Mouse (Mus musculus): Measurements from ENCODE around the gene Atp9a. TPM values are rescaled to one million over a fixed set of nuclear protein-coding genes. Genes with fewer than 3 reads are reported as not detected.

The Atp9a gene
- polyA plus RNA-seq, 1 experiment from 2014 or later: 143 TPM

DNA sequence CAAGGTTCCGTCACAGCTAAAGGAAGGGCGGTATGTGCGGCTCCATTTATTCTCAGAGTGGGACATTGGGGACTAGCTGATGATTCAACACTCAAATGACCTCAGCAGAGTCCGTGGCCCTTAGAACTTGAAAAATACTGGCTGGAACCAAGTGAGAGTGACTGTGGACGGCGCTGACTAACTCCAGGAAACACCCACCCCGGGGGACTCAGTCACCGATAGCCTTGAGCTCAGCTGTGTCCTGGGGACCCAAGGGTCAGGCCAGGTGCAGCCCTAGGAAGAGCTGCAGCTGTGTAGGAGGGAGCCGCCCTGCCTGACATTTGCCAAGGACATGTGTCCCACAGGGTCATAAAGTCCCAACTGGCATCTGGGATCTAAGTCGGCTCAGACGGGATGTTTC is 83.7 kb downstream of the Atp9a start:
- Histone ChIP-seq H3K4me2 (no peak overlapping the region), H3K27ac (replicated peaks) (no peak overlapping the region), H3K9me3 (replicated peaks) (no peaks in the 10 kb centered on the region), H3K4me3 (replicated peaks) (no peak overlapping the region), H3K9ac (replicated peaks) (no peak overlapping the region), H3K4me1 (peaks cover 6% of the 10 kb centered on the region; the same call in 1 of the 2 replicates), H3K27me3 (replicated peaks) (no peaks in the 10 kb centered on the region), H3K36me3 (peaks cover 33% of the 10 kb centered on the region)
- WGBS: 85% methylated on average over 11 of the region's 11 CpGs
- no peak for ATAC-seq (ENCODE audit: low FRiP score)

DNA sequence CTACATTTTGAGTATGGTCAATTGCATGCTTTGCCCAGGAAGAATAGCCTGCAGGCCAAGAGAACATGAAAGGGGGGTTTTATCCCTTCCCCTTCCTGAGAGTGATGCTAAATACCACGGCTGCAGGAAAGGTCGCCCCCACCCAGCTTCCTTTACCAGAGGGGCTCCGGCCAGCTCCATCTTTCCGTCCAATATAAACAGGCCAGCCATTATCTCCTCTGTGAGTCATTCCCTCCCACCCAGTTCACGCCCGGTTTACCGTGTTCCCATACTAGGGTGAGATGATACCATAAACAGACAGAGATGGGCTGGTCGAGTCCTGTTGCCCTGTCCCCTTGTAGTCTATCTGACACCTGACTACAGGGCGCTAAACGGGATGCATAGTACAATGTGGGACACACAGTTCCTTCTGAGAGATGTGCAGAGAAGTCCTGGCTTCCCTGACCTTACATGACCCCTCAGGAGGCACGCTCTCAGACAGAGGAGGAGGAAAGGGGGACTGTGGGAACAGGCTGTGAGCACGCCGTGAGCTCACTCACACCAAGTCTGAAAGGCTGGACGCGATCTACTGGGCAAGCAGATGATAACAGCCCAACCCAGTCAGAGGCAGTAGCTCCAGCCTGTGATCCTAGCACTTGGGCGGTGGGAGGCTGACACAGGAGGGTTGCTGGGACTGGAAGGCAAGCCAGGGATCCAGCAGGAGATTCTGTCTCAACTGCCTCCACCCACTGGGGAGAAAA is 85.5 kb downstream of the Atp9a start:
- WGBS: 78% methylated on average over 16 of the region's 16 CpGs
- Histone ChIP-seq H3K27ac (replicated peaks) (no peak overlapping the region), H3K4me2 (no peak overlapping the region), H3K36me3 (peaks cover 46% of the 10 kb centered on the region), H3K9ac (replicated peaks) (no peak overlapping the region), H3K9me3 (replicated peaks) (no peaks in the 10 kb centered on the region), H3K4me1 (peaks cover 6% of the 10 kb centered on the region; the same call in 1 of the 2 replicates), H3K4me3 (replicated peaks) (no peak overlapping the region), H3K27me3 (replicated peaks) (no peaks in the 10 kb centered on the region)
- no peak for ATAC-seq (ENCODE audit: low FRiP score)

DNA sequence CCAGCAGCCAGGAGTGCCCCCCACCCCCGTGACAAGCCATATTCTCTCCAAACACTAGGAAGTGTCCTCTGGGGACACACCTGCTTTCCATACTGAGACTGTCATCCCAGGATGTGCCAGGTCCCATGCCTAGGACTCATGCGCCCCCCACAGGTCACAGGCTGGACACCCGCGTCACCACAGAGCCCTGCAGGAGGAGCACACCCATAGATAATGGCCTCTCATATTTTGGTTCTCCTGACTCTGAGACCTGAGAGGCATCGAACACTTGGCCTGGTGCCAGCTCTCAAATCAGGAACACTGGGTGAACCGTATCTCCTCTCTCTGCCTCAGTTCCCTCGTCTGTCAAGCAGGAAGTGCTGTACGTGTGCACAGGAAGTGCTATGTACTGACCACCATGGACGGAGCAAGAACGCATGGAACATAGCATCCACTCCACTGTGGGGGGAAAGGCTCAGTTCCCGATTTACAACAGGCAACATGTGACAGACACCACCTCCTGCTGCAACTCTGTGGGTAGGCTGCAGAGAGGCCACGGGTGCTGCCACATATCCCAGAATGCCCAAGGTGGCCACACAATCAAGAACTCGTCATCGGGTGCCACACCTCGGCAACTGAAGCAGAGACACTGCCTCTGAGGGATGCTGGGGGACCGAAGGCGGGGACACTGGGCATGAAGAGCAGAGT is 87.1 kb downstream of the Atp9a start:
- 70% methylated on average over 17 of the region's 17 CpGs for WGBS
- Histone ChIP-seq H3K4me3 (replicated peaks) (no peak overlapping the region), H3K36me3 (peaks cover 45% of the 10 kb centered on the region), H3K4me1 (peaks cover 6% of the 10 kb centered on the region; the same call in 1 of the 2 replicates), H3K4me2 (no peak overlapping the region), H3K9me3 (replicated peaks) (no peaks in the 10 kb centered on the region), H3K27me3 (replicated peaks) (no peaks in the 10 kb centered on the region), H3K27ac (replicated peaks) (no peak overlapping the region), H3K9ac (replicated peaks) (no peak overlapping the region)
- no peak for ATAC-seq (ENCODE audit: low FRiP score)

DNA sequence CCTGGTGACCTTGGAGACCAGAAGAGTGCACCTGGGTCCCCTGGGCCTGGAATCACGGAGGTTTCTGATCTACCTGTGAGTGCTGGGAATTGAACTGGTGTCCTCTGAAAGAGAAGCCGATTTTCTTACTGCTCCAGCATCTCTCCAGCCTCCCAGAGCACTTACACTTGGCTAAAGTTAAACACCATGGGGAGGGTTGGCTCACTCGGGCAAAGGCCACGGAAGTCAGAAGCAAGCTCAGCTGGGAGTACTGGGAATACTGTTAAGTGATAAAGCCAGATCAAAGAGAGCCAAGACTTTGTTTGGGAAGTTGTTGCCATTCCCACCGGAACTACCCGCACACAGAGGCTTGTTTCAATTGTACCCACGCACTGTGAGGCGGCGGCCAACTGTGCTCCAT is 87.7 kb downstream of the Atp9a start:
- Histone ChIP-seq H3K27ac (replicated peaks) (no peak overlapping the region), H3K27me3 (replicated peaks) (no peaks in the 10 kb centered on the region), H3K4me1 (peaks cover 6% of the 10 kb centered on the region; the same call in 1 of the 2 replicates), H3K9me3 (replicated peaks) (no peaks in the 10 kb centered on the region), H3K9ac (replicated peaks) (no peak overlapping the region), H3K4me2 (no peak overlapping the region), H3K36me3 (peaks cover 50% of the 10 kb centered on the region), H3K4me3 (replicated peaks) (no peak overlapping the region)
- 46% methylated on average over 9 of the region's 9 CpGs for WGBS
- no peak for ATAC-seq (ENCODE audit: low FRiP score)

GRCm38 (mm10) chr2:168651757-168652156 is 90.5 kb downstream of the Atp9a start:
- Histone ChIP-seq H3K4me1 (peaks cover 6% of the 10 kb centered on the region; the same call in 1 of the 2 replicates), H3K27me3 (replicated peaks) (no peaks in the 10 kb centered on the region), H3K9ac (replicated peaks) (no peak overlapping the region), H3K4me2 (no peak overlapping the region), H3K36me3 (peaks cover 61% of the 10 kb centered on the region), H3K9me3 (replicated peaks) (no peaks in the 10 kb centered on the region), H3K4me3 (replicated peaks) (no peak overlapping the region), H3K27ac (replicated peaks) (no peak overlapping the region)
- ATAC-seq (ENCODE audit: low FRiP score): no peak
- 53% methylated on average over 7 of the region's 7 CpGs for WGBS

- H3K4me2 ChIP-seq: no peak overlapping the region
- no peak overlapping the region for H3K4me3 ChIP-seq (replicated peaks)
- 89% methylated on average over 8 of the region's 8 CpGs for WGBS
- no peak overlapping the region for H3K27ac ChIP-seq (replicated peaks)
- H3K9me3 ChIP-seq (replicated peaks): no peaks in the 10 kb centered on the region
- H3K9ac ChIP-seq (replicated peaks): no peak overlapping the region
- no peaks in the 10 kb centered on the region for H3K4me1 ChIP-seq
- ATAC-seq (ENCODE audit: low FRiP score): no peak
- H3K36me3 ChIP-seq: peaks cover 71% of the 10 kb centered on the region
- H3K27me3 ChIP-seq (replicated peaks): no peaks in the 10 kb centered on the region
Observed at GRCm38 (mm10) chr2:168648171-168648570, 94.0 kb downstream of the Atp9a start.

GRCm38 (mm10) chr2:168644855-168645254 is 97.4 kb downstream of the Atp9a start:
- H3K4me3 ChIP-seq (replicated peaks): no peak overlapping the region
- H3K4me1 ChIP-seq: no peaks in the 10 kb centered on the region
- no peak overlapping the region for H3K9ac ChIP-seq (replicated peaks)
- H3K27ac ChIP-seq (replicated peaks): no peak overlapping the region
- no peaks in the 10 kb centered on the region for H3K27me3 ChIP-seq (replicated peaks)
- no peaks in the 10 kb centered on the region for H3K9me3 ChIP-seq (replicated peaks)
- no peak overlapping the region for H3K4me2 ChIP-seq
- peaks cover 75% of the 10 kb centered on the region for H3K36me3 ChIP-seq
- ATAC-seq (ENCODE audit: low FRiP score): no peak
- 30% methylated on average over 6 of the region's 6 CpGs for WGBS

GRCm38 (mm10) chr2:168643524-168644177 is 98.6 kb downstream of the Atp9a start:
- Histone ChIP-seq H3K4me2 (no peak overlapping the region), H3K9me3 (replicated peaks) (no peaks in the 10 kb centered on the region), H3K27me3 (replicated peaks) (no peaks in the 10 kb centered on the region), H3K4me3 (replicated peaks) (no peak overlapping the region), H3K4me1 (no peaks in the 10 kb centered on the region), H3K27ac (replicated peaks) (no peak overlapping the region), H3K9ac (replicated peaks) (no peak overlapping the region), H3K36me3 (peaks cover 75% of the 10 kb centered on the region)
- no peak for ATAC-seq (ENCODE audit: low FRiP score)
- 85% methylated on average over 20 of the region's 20 CpGs for WGBS

DNA sequence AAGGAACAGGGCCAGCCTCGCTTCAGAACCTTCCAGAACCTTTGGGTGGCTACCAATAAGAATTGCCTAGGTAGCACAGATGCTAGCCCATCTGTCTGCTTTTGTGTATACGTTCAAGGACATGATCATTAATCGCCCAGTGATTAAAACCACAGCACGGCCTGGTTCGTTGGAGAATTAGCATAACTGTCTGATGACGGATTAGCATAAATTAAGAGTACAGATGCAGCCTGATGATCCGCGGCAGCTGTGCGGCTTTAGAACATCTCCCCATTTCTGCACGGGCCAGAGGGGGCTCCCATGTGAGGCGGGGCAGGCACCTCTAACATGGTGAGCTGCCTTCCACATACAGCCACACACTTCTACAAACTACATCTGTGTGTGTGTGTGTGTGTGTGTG is 100.0 kb downstream of the Atp9a start:
- Histone ChIP-seq H3K4me3 (replicated peaks) (no peak overlapping the region), H3K4me1 (no peaks in the 10 kb centered on the region), H3K27me3 (replicated peaks) (no peaks in the 10 kb centered on the region), H3K4me2 (no peak overlapping the region), H3K36me3 (peaks cover 74% of the 10 kb centered on the region), H3K9me3 (replicated peaks) (no peaks in the 10 kb centered on the region), H3K9ac (replicated peaks) (no peak overlapping the region), H3K27ac (replicated peaks) (no peak overlapping the region)
- ATAC-seq (ENCODE audit: low FRiP score): no peak
- WGBS: 39% methylated on average over 11 of the region's 11 CpGs

GRCm38 (mm10) chr2:168640460-168640859 is 101.7 kb downstream of the Atp9a start:
- no peak overlapping the region for H3K4me3 ChIP-seq (replicated peaks)
- no peaks in the 10 kb centered on the region for H3K9me3 ChIP-seq (replicated peaks)
- no peaks in the 10 kb centered on the region for H3K27me3 ChIP-seq (replicated peaks)
- H3K4me2 ChIP-seq: no peak overlapping the region
- ATAC-seq (ENCODE audit: low FRiP score): no peak
- no peak overlapping the region for H3K27ac ChIP-seq (replicated peaks)
- no peak overlapping the region for H3K9ac ChIP-seq (replicated peaks)
- 94% methylated on average over 9 of the region's 9 CpGs for WGBS
- H3K36me3 ChIP-seq: peaks cover 80% of the 10 kb centered on the region
- H3K4me1 ChIP-seq: no peaks in the 10 kb centered on the region

DNA sequence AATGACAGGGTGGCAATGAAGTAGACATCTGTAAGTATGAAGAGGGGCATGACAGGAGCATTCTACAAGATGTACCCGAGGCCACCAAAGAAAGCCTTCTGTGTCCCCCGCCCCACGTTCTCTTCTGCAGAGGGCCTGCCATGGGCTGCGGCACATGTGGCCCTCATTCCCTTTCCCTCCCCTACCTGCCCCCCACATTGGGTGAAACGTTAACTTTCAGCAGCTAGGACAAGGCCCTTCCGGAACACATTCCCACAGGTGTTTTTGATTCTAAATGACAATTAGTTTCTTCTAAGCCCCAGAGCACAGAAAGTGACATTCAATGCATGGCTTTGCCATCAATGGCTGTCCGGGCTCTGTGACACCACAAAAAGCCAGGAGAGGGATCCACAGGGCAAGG is 107.3 kb downstream of the Atp9a start:
- H3K4me3 ChIP-seq (replicated peaks): no peak overlapping the region
- H3K36me3 ChIP-seq: peaks cover 67% of the 10 kb centered on the region
- no peak overlapping the region for H3K4me2 ChIP-seq
- no peaks in the 10 kb centered on the region for H3K27me3 ChIP-seq (replicated peaks)
- H3K4me1 ChIP-seq: no peaks in the 10 kb centered on the region
- no peak overlapping the region for H3K9ac ChIP-seq (replicated peaks)
- no peak for ATAC-seq (ENCODE audit: low FRiP score)
- WGBS: 91% methylated on average over 7 of the region's 7 CpGs
- no peak overlapping the region for H3K27ac ChIP-seq (replicated peaks)
- no peaks in the 10 kb centered on the region for H3K9me3 ChIP-seq (replicated peaks)

Measured in neural tube, embryonic 15.5 days (tissue).